Mouse (Mus musculus) lung, postnatal 0 days (tissue): ENCODE data around the gene Ddx23. TPM values are rescaled to one million over a fixed set of nuclear protein-coding genes. Genes with fewer than 3 reads are reported as not detected.
A peak's percentile ranks its signal among the peaks of the same experiment; 100 is the strongest.

Source experiments
- ATAC-seq: fragments of 200-750 bp; cut with Nextera tagmentation; 2 replicates; pipeline ENCODE4 v1.8.0; 2017; ENCODE audit warnings: moderate library complexity
- DNase-seq: peaks from one replicate; pipeline ENCODE4 v3.0.0-alpha.2; 2016; ENCODE audit warnings: low spot score
- H3K27ac ChIP-seq: fragments of 300-500 bp; sonication (generic); 2 replicates; pipeline ENCODE4 v1.5.1; 2014; ENCODE audit warnings: antibody characterized with exemption, mild to moderate bottlenecking, low read length, mixed read lengths
- H3K27me3 ChIP-seq: fragments of 300-500 bp; sonication (generic); replicated peaks from 2 replicates; pipeline ENCODE4 v1.6.1; 2014; ENCODE audit warnings: low read length, mixed read lengths; ENCODE audit not compliant: insufficient read depth
- H3K36me3 ChIP-seq: fragments of 300-500 bp; sonication (generic); 2 replicates; pipeline ENCODE4 v1.6.1; 2014; ENCODE audit warnings: low read length, mixed read lengths; ENCODE audit not compliant: insufficient read depth
- H3K4me1 ChIP-seq: fragments of 300-500 bp; sonication (generic); 2 replicates; pipeline ENCODE4 v1.6.1; 2014; ENCODE audit warnings: antibody characterized with exemption, low read depth, low read length, mixed read lengths; ENCODE audit not compliant: insufficient read depth
- H3K4me2 ChIP-seq: fragments of 300-500 bp; sonication (generic); replicated peaks from 2 replicates; pipeline ENCODE4 v1.6.1; 2014; ENCODE audit warnings: low read depth, mild to moderate bottlenecking, low read length, moderate library complexity, mixed read lengths
- H3K4me3 ChIP-seq: fragments of 300-500 bp; sonication (generic); 2 replicates; pipeline ENCODE4 v1.5.1; 2014; ENCODE audit warnings: low read depth, low read length
- H3K9ac ChIP-seq: fragments of 300-500 bp; sonication (generic); replicated peaks from 2 replicates; pipeline ENCODE4 v1.6.1; 2014; ENCODE audit warnings: low read depth, mild to moderate bottlenecking
- H3K9me3 ChIP-seq: fragments of 300-500 bp; sonication (generic); 2 replicates; pipeline ENCODE4 v1.6.1; 2016; ENCODE audit warnings: low read length, mixed read lengths
- CTCF ChIP-seq: IDR thresholded peaks from 2 replicates; pipeline ENCODE4 v1.5.1; 2016; ENCODE audit warnings: antibody characterized with exemption, mild to moderate bottlenecking
- EP300 ChIP-seq: IDR thresholded peaks from 2 replicates; pipeline ENCODE4 v1.6.1; 2016; ENCODE audit warnings: antibody characterized with exemption, mild to moderate bottlenecking, control low read depth
- WGBS: fragments of 180-500 bp; shearing (Covaris S2); extraction: QIAGEN DNeasy Blood & Tissue Kit; methylation state at CpG from one replicate; pipeline ENCODE4 v1.1.7; 2014; 5-methylcytosine and 5-hydroxymethylcytosine counted together
- polyA plus RNA-seq: library from polyadenylated mRNA; unstranded; fragments of >200 nt; fragmentation: Nextera tagmentation; extraction: Ambion mirVana; gene quantifications from 2 replicates; pipeline ENCODE4 v1.2.1, GENCODE M21; 2015

Gene Ddx23
- polyA plus RNA-seq, 1 experiment from 2014 or later: 14.5 TPM

- no peaks in the 10 kb centered on the region for H3K36me3 ChIP-seq
- H3K27me3 ChIP-seq: peaks cover 13% of the 10 kb centered on the region
- H3K4me2 ChIP-seq: no peak overlapping the region
- WGBS: 54% methylated on average over 5 of the region's 5 CpGs
- H3K9ac ChIP-seq: no peak overlapping the region
- no peak overlapping the region for H3K4me3 ChIP-seq
- DNase-seq (no peak), ATAC-seq (no peak)
- peaks cover 11% of the 10 kb centered on the region; the same call in 1 of the 2 replicates for H3K4me1 ChIP-seq
- no peaks in the 10 kb centered on the region for H3K9me3 ChIP-seq
- H3K27ac ChIP-seq: no peak overlapping the region
- TF ChIP-seq EP300 (no peak), CTCF (no peak)
Measured at GRCm38 (mm10) chr15:98636517-98636916, 26.2 kb downstream of the Ddx23 start.

DNA sequence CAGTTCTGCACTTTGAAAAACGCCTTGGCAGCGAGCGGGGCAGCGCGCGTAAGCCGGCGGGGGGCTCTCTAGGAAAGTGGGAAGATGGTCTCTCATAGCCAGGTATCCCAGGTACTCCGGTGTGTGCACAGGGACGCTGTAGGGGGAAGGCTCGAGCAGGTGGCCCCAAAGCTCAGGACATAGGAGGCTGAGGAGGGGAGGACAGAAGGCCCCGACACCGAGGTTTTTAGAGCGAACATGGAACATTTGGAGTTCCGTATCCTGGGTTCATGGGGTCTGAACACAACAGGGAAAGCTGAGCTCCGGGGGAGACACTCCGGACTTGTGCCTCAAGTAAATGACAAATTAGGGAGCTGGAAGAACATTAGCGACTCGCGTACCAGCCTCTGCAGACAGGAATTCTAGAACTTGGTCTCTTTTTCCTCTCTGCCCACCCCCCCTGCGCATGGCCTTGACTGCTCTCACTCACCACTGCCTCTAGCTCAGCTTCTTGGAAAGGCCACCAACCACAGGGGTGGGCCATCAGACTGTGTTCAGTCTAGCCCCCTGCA lies 27.3 kb downstream of the Ddx23 start:
- Histone ChIP-seq H3K4me2 (peak overlapping the region; percentile 99), H3K36me3 (no peaks in the 10 kb centered on the region), H3K4me3 (peak overlapping the region; percentile 79), H3K4me1 (peaks cover 11% of the 10 kb centered on the region; the same call in 1 of the 2 replicates), H3K9ac (no peak overlapping the region; the same call in 1 of the 2 replicates), H3K27ac (no peak overlapping the region), H3K27me3 (peaks cover 13% of the 10 kb centered on the region), H3K9me3 (no peaks in the 10 kb centered on the region)
- TF ChIP-seq EP300 (no peak), CTCF (0 out of 2 replicates have a peak, but pooled peaks have one; percentile 3)
- no peak for DNase-seq
- ATAC-seq: no peak
- 6% methylated on average over 21 of the region's 21 CpGs for WGBS

DNA sequence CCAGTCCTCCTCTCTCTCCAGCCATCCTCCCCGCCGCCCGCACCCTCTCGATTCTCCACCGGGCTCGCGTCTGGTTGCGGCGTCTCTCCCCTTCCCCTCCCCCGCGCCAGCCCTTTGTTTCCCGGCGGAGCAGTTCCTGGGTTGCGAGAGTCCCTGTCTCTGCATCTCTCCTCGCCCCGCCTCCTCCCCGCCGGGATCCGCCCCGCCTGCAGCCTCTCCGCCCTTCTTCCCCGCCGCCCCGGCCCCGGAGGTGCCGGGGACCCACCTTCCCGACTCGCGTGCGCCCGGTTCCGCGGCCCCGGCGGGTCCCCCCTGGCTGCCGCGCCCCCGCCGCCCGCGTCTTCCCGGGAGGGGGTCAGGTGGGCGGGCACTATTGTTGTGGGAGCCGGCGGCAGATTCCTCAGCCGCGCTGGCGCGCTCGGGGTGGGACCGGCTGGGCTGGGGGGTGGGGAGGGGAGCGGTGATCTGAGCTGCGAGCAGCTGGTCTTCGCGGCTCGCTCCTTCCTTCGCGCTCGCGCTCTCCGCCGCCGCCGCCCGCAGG lies 28.1 kb downstream of the Ddx23 start:
- H3K9ac ChIP-seq: peak overlapping the region; percentile 38; the same call in 1 of the 2 replicates
- no peaks in the 10 kb centered on the region for H3K36me3 ChIP-seq
- H3K9me3 ChIP-seq: no peaks in the 10 kb centered on the region
- peak overlapping the region; percentile 79 for H3K4me3 ChIP-seq
- peak; percentile 58 for ATAC-seq
- peak; percentile 69 for DNase-seq
- H3K4me1 ChIP-seq: peaks cover 11% of the 10 kb centered on the region; the same call in 1 of the 2 replicates
- H3K27me3 ChIP-seq: peaks cover 13% of the 10 kb centered on the region
- H3K27ac ChIP-seq: no peak overlapping the region
- 2% methylated on average over 42 of the region's 65 CpGs for WGBS
- TF ChIP-seq CTCF (no peak), EP300 (no peak)
- H3K4me2 ChIP-seq: peak overlapping the region; percentile 99

DNA sequence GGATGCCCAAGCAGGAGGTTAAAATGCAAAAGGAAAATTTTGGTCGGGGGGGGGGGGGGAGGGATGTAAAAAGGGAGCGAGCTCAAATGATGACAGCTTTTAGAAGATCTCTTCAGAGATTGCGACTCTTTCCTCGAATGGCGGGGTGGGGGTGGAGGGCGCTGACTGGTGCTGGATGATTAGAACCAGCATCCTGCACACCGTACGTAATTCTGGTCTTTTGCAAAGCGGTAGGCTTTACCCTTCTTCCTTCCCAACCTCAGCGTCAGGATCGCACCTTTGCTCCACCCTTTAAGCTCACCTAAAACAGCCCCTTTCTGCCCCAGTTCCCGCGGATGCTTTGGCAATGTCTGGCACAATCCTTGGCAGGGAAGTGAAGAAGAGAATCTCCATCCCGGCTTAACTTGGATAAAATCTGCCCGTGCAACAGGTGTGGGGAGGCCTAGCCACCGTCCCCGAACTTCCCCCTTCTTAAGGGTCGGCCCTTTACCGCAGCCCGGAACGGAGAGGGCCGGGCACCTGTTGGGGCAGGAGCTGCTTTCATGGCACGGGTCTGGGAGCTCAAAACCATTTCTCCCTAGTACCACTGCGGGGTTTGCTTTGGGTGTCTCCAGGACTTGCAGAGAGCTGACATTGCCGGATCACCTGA lies 28.7 kb downstream of the Ddx23 start:
- DNase-seq (no peak), ATAC-seq (no peak)
- Histone ChIP-seq H3K4me1 (peaks cover 11% of the 10 kb centered on the region; the same call in 1 of the 2 replicates), H3K9me3 (no peaks in the 10 kb centered on the region), H3K4me2 (peak overlapping the region; percentile 99), H3K9ac (no peak overlapping the region), H3K4me3 (peak overlapping the region; percentile 79), H3K36me3 (no peaks in the 10 kb centered on the region), H3K27me3 (peaks cover 13% of the 10 kb centered on the region), H3K27ac (no peak overlapping the region)
- TF ChIP-seq CTCF (no peak), EP300 (no peak)
- under 1% methylated on average over 25 of the region's 25 CpGs for WGBS

- no peak for TF ChIP-seq CTCF
- no peak for TF ChIP-seq EP300
- WGBS: 3% methylated on average over 4 of the region's 4 CpGs
- Histone ChIP-seq H3K4me3 (no peak overlapping the region), H3K9ac (no peak overlapping the region), H3K27me3 (peaks cover 13% of the 10 kb centered on the region), H3K27ac (no peak overlapping the region), H3K4me1 (peaks cover 17% of the 10 kb centered on the region; the same call in 1 of the 2 replicates), H3K9me3 (no peaks in the 10 kb centered on the region), H3K36me3 (no peaks in the 10 kb centered on the region), H3K4me2 (no peak overlapping the region)
- no peak for DNase-seq
- no peak for ATAC-seq
Measured at GRCm38 (mm10) chr15:98632921-98633320, 29.8 kb downstream of the Ddx23 start.

DNA sequence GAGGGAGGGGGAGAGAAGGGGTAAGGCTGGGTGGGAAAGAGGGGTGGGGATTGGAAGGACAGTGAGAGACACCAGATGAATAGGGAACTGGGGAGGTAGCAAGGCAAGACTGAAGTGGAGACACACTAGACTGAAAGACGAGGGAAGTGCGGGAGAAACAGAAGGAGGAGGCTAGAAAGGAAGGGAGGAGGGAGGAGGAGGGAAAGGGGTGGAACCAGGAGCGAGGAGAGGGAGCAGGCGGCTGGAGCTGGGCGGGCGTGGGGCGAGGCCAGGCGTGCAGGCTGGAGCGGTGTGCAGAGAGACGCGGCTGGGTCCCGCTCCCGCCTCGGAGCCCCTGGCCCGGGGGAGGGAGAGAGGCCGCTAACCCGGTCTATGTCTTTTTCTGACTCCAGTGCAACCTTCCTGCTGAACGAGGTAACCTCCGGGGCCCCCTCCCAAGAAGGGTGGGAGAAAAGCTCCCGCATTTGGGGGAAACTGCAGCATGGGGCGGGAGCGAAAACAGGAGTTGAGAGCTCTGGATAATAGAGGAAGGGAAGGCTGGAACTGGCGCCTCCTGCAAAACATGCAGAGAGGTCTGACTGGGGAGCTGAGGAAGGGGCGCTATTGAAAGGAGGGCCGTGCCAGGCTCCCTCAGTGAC lies 30.5 kb downstream of the Ddx23 start:
- peaks cover 13% of the 10 kb centered on the region for H3K27me3 ChIP-seq
- H3K9ac ChIP-seq: no peak overlapping the region
- under 1% methylated on average over 23 of the region's 25 CpGs for WGBS
- H3K27ac ChIP-seq: no peak overlapping the region
- peak overlapping the region; percentile 57 for H3K4me2 ChIP-seq
- ATAC-seq: peak; percentile 70
- peaks cover 17% of the 10 kb centered on the region; the same call in 1 of the 2 replicates for H3K4me1 ChIP-seq
- TF ChIP-seq CTCF (no peak), EP300 (no peak)
- no peaks in the 10 kb centered on the region for H3K36me3 ChIP-seq
- peak overlapping the region; percentile 28 for H3K4me3 ChIP-seq
- DNase-seq: peak; percentile 87
- H3K9me3 ChIP-seq: no peaks in the 10 kb centered on the region
